Mouse (Mus musculus): ENCODE results near the gene Nlrx1. TPM values are rescaled to one million over a fixed set of nuclear protein-coding genes. Genes with fewer than 3 reads are reported as not detected.
A peak's percentile ranks its signal among the peaks of the same experiment; 100 is the strongest.
"Not testable (repeated sequence)": the region's sequence is repeated elsewhere in the genome, so short reads cannot be mapped to it uniquely, and the experiment has no call there.

Gene Nlrx1
- 10 to 100 TPM; 23.1 to 30.6 TPM for total RNA-seq (2021)
- long read RNA-seq, experiment 1, partial matches to known transcripts, result 17 of 29 reads
- long read RNA-seq, experiment 1, other reads (novel, unspliced or antisense), result 12 of 29 reads
- long read RNA-seq, experiment 2, partial matches to known transcripts, result 2 of 21 reads
- long read RNA-seq, experiment 2, other reads (novel, unspliced or antisense), result 19 of 21 reads

DNA sequence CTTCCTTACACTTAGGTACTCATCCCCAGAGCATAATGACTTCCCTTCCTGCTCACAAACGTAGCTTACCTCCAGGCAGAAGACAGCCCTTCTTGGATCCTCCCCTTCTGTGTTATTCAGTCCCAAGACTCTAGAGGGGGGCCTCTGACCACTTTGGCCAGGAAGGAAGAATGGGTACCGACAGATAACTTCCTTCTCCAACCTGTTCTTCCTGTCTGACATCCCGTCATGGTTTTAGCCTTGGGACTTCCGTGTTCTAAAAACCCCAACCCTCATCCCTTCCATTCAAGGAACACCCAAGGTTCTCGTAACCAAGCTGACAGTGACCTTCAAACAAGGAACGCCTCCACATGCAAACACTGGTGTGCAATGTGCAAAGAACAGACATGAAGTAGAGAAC lies at the start of gene Nlrx1:
Nlrx1 (minus strand) TSS at position 168 of the 400 bp plus-strand sequence.
- DNase-seq, result no peak

DNA sequence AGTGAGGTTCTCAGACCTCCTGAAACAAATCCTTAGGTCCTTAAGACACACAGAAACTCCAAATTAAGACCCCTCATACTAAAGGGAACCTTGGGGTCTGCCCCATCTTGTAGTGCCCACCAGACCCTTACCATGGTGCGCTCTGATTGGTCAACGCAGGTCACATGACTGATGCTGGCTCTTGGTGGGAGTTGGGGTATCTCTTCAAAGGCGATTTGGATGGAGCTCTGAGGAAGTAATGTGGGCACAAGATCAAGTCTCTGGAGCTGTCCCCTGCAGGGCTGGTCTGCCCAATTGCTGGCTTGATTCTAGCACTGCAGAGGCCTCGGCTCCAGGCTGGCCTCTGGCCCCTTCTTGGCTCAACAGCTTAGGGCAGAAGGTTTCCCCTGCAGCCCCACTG lies 49.1 kb upstream of the Nlrx1 start:
- no peak for DNase-seq

DNA sequence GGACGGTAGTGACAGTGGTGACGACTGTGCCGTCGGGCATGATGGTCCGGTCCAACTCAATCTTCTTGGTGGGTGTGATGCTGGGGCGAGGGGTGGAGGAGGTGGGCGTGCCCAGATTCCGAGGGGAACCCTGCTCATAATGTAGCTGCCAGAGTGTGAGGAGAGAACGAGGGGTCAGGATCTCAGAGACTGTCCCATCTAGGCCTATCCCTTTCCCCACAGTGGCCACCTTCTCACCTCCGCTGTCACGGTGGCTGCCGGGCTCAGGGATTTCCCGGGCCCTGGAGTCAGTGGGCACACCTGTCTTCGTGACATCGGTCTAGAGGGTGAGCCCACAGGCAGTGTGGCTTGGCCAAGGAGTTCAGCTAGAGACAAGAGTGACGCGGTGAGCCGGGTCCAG lies 46.5 kb upstream of the Nlrx1 start:
- no peak for DNase-seq

DNA sequence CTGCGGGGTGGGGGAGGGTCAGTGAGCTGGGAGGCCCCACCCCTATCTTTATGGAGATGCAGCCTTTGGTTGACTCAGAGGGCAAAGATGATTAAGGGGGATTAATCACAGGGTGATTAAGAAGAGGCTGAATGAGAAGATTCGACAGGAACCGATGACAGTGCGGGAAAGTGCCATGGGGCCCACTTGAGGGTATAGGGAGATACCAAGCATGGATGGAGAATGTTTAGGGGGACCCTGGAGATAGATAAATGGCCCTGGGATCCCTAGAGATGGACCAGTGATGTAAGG lies 45.8 kb upstream of the Nlrx1 start:
- DNase-seq, result no peak

DNA sequence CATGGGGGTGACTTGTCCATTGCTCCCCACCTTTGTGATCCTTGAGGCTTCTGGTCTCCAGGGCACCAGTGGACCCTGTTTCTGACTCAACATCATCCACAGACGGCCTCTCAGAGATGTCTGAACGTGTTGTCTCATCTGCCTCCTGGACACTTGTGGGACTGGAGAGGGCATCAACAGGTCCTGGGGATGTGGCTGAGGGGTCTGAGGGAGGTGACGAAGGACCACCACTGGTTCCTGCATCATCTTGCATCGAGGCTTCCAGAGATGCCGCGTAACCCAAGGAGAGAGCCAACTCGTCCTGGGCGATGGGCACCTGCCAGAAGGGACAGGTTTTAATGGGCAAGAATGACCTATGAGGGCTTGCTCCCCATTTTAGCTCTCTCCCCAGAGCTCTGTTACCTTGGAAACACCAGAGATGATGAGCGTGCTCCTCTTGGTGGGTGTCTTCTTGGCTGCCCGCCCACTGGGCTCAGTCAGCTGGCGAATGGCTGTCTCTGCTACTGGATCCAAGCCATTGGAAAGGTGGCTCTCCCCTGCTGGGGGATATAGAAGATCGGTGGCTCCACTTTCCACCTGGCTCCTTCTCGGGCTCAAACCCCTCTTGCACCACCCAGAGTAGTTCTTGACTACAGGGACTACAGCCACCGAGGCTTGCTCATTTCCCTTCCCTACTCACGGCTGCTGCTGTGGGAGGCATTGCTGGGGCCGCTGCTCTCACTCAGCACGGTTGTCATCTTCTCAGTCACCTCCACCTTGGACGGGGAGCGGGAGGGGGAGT lies 45.3 kb upstream of the Nlrx1 start:
- no peak for DNase-seq

DNA sequence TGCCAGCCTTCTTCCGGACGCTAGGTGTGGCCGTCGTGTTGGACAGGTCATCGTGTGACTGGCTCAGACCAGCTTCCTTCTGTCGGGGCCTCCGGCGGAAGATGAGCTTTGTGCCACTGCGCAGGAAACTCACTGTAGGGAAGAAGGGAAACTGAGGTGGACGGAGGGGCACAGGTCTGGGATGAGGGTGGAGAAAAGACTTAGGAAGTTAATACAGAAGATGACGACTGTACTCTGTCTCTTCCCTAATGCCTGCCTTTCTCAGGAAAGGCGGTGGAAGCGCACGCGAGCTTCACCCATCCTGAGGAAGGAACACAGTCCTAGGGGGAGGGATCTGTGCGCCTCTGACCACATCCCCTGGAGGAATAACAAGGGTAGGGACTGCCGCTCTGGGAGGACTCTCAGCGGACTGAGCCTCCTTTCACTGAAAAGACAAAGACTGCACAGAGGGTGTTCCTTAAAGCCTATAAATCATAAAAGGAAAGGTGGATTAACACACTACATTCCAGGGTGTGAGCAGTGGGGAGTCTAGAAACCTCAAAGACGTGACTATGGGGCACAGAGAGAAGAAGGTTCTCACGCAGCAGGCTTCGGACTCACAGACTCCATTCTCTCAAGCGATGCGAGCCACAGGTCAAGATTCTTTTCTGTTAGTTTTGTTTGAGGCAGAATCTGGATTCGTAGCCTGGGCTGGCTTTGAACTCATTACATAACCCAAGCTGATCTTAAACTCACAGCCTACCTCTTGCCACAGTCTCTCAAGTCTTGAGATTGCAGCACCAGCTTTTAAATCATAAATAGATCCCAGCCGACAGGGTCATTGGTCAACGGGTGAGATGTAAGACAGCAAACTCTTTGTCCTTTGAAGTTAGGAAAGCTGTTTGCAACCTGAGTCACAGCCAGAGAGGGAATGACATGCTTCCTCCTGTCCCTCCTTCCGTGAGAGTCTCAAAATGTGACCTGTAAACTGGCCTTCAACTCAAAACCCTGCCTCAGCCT lies 43.0 kb upstream of the Nlrx1 start:
- peak; percentile 28 for DNase-seq

DNA sequence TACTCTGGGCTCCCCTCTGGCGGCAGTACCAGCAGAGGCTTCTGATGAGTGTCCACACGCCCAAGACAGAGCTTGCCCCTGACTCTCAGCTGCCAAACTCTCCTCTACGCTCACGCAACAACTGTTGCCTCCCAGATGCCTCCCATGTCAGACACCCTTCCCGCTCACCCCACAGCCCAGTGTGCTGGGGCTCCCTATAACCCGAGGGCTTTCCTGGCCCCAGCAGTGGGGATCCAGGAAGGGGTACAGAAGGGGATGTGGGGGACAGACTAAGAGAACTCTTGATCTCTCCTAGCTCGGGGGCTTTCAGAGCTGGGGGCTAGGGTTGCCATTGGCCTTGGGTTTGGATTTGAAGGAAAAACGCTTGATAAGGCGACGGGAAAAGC lies 42.3 kb upstream of the Nlrx1 start:
- no peak for DNase-seq

DNA sequence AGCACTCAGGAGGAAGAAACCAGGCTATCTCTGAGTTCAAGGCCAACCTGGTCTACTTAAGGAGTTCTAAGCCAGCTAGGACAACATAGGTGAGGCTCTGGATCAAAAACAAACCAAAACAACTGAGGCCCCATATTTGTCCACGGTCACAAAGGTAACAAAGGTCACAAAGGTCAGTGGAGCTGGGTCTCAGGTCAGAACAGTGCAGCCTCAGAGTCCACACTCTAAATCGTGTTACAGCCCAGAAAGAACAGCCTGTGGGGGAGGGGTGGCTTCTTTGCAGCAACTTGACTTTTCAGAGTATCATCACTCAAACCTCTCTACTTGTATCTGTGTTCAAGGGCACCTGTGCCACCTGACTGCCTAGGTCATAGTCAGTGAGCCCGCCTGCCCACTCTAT lies 41.4 kb upstream of the Nlrx1 start:
- DNase-seq, result peak; percentile 30

DNA sequence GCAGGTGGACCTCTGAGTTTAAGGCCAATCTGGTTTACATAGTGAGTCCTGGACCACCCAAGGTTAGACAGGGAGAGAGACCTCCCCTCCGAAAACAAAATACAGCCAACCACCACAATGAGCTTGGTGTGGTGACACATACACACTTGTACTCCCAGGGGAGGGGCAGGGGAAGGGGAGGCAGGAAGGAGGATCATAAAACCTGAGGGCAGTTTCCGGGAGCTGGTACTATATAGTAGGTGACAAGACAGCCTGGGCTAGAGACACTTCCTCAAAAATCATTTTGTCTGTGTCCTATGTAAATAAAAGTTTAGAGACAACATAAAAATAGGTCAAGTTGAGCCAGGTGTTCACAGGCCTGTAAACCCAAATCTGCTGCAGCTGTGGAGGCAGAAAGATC lies 38.8 kb upstream of the Nlrx1 start:
- DNase-seq, result no peak

DNA sequence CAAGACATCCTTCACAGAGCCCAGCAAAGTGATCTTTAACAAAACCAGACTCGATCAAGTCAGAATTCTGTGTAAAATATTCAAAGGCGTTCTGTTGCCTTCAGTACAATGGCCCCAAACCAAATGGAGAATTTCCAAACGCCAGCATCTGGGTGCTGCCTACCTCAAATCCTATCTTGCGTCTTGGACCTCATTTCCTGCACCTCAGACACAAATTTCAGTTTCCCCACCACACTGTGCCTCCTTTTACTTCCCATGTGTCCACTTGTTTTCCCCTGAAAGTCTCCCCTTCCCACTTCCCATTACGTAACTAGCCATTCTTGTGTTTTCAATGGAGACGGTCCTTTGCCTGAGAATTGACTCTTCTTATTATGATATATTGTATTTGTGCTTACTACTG lies 38.1 kb upstream of the Nlrx1 start:
- DNase-seq, result no peak

DNA sequence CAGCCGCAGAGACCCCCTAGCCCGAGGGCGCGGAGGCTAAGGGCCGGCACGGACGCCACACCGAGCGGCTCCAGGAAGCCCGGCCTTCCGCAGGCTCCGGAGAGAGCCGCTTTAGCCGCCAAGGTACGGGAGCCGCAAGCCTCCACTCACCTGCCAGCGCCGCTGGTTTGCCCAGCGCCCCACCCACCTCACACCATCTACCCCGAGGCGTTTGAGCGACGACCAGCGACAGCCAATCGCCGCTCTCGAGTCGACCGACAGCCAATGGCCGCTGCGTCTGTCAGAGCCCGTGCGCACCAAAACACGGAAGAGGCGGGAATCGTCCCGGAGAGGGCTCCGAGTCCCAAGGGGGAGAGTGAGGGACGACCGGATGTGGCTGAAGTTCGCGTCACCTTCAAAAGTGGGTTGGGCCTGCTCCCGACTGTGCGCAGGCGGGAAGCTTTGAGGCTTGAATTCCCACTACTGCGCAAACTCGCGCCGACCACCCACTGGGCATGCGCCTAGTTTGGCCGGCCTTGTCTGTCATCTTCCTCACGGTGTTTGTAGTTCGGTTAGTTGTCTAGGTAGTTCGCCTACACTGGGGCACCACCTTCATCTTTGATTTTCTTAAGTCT lies 37.2 kb upstream of the Nlrx1 start, which contains the start of gene Hinfp:
Hinfp (minus strand) TSS at position 206 of the 614 bp plus-strand sequence.
- DNase-seq, result peak; percentile 99

DNA sequence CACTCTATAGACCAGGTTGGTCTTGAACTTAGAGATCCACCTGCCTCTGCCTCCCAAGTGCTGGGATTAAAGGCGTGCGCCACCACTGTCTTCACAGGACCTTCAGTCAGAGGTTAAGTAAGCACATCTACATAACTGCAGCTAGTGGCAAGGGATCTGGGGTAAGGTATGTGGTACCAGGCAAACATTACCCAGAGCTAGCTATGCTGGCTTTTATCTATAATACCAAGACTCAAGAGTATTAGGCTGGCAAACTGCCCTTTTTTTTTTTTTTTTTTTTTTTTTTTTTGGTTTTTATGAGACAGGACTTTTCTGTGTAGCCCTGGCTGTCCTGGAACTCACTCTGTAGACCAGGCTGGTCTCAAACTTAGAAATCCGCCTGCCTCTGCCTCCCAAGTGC lies 31.6 kb upstream of the Nlrx1 start:
- DNase-seq, result not testable (repeated sequence)

DNA sequence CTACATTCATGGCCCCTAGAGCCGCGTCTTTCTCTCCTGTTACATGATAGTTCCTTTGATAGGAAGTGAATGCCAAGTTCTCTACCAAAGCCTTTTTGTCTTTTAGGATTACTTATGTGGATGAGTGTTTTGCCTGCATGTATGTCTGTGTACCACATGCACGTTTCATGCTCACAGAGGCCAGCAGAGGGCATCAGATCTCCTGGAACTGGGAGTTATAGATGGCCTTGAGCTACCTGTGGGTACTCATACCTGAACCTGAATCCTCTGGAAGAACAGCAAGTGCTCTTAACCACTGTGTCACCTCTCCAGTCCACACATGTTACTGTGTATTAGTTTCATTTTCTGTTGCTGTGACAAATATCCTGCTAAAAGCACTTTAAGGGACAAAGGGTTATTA lies 24.1 kb upstream of the Nlrx1 start:
- peak; percentile 50 for DNase-seq

DNA sequence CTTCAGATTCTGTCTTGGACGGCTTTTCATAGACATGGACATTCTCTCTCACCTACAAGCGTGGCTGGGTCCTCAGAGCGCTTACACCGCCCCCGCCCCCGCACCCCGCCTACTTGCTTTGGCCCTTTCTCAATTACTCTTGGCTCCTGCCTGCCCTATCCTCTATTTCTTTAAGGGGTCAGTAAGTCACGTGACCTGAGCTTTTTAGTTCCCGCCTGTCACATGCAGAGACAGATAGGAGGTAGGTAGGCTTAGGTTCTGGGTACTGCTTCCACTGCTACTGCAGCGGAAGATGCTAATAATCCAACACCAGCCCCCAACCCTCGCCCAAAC lies 20.5 kb upstream of the Nlrx1 start:
- no peak for DNase-seq

DNA sequence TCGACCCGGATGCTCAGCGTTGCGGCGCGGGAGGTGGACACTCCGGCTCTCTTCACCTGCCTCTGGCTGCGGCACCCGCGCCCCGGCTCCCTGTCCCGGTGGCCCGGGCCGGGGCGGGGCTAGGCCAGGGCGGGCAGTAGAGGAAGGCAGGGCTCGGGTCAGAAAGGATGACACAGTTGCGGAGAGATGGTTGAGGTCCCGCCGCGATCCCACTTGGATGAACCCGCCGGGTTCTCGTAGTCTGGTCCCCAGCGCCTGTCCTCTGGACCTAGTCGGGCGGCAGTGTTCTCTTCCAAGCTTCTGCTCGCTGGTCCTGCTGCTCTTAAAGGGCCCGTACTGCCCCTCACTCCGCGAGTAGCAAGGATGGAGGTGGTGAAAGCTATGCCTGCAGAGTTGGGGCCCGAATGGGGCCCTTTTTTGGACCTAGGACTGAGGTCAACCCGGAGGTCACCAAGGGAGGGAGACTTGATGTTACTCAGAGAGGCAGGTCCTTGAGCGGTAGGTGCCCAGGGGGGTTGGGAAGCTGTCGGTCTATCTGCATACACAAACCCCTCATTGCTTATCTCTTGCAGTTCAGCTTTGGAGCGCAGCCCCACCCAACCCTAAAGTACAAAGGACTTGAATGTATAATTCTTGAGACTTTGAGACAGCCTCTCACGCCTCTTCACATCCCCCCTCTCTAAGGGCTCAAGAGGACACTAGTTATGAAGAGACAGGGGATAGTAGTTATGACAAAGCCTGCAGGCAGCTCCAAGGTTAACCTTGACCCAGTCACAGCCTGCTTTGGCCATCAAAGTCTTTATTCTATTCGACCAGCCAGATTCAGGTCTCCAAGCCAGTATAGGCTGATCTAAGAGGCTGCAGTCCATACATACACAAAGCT lies 19.9 kb upstream of the Nlrx1 start, which contains the start of gene Abcg4:
Abcg4 (minus strand) TSS at position 540 of the 883 bp plus-strand sequence.
- peak; percentile 58 for DNase-seq

DNA sequence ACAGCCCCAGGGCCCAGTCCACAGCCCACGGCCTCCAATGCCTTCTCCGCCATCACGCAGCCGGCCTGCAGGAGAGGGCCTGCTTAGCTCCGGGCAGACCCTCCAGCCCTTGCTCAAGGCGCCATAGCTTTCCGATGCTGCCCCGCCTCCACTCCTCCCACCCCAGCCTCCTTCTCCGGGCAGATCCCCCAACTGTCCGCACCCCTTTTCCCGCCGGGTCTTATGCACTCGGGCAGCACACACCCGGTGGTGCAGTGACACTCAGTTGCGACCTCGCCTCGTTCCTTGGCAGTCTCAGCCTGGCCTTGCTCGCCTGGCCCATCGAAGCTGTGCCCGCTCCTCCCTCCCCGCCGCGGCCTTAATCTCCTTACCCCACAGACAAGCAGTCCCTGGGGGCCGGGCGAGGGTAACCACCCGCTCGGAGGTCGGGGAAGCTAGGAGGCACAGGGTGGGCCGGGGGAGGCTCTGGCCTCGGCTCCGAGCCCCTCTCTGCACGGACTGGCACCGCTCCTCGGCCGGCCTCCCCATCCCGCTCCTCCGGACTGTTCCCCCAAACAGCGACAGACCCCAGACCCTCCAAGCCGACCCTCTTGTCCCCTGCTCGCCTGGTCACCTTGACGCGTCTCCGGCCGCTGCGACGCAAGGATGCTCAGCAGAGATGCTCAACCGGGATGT lies 19.1 kb upstream of the Nlrx1 start:
- peak; percentile 62 for DNase-seq

DNA sequence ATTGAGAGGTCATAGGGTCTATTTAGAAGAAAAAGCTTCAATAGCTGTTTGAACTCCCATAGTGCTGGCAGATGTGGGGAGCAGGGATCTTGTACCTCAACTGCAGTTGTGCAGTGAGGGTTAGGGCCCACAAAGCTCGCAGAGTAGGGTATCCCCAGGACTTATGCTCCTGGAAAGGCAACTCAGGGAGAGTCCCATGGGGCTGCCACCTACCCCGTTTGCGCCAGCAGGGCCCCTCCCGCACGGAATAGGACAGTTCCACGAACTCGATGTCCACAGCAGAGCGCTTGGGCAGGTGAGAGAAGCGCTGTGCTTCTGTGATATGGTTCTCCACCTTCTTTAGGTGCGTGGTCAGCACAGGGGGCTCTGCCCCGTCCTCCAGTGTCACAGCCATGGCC lies 18.6 kb upstream of the Nlrx1 start:
- DNase-seq, result peak; percentile 31

DNA sequence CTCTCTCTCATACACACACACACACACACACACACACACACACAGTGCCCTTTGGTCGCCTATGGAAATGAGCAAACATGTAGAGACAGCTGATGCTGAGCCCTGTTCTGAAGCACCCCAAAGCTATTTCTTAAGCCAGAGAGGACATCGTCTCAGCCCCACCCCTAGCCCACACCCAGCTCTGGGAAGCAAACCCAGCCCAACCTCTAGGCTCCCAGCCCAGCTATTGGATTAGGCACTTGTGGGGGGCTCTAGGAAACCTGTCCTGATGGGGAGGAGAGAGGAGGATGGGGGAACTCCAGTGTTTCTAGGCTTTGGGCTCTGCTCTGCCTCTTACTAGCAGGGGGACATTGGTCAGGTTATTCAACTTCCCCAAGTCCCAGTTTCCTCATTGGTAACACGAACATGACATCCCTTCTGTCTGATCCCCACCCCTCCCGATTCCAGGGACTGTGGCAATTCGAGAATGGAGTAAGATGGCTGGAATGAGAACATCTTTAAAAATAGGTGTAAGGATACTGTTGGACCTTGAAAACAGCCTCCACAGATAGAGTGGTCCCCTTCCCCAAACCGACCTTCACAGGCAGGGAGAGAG lies 18.0 kb upstream of the Nlrx1 start:
- peak; percentile 28 for DNase-seq

DNA sequence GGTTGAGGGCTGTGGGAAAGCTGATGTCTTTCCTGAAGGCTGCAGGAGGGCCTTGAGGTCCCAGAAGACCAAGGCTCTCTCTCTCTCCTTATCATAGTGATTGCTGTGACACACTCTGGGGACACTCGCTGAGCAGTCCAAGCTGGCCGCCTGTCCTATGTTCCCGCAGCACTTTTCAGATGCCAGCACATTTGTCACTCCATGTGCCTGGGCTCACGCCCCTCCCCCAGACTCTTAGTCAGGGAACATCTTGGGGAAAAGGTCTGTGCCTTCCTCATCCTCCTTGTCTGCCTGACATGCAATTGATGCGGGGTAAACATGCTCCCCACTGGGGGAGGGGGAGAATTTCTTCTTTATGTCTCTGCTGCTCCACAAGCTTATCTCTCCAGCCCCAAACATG lies 14.8 kb upstream of the Nlrx1 start:
- peak; percentile 58 for DNase-seq

DNA sequence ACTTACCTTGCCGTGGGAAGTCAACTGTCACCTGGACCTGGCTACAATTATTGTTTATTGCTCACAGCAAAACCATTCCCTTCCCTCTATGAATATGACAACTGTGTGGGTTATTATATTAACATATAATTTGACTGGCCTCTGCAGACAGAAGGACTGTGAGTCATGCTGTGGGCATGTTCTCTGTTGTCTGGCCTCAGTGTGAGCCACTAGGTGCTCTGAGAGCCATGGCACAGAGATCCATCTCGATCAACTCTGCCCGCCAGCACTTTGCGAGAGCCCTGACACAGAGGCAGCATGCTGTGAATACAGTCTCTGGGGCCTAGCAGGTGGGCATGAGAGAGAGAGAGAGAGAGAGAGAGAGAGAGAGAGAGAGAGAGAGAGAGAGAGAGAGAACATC lies 1.6 kb upstream of the Nlrx1 start:
- DNase-seq, result peak; percentile 41

DNA sequence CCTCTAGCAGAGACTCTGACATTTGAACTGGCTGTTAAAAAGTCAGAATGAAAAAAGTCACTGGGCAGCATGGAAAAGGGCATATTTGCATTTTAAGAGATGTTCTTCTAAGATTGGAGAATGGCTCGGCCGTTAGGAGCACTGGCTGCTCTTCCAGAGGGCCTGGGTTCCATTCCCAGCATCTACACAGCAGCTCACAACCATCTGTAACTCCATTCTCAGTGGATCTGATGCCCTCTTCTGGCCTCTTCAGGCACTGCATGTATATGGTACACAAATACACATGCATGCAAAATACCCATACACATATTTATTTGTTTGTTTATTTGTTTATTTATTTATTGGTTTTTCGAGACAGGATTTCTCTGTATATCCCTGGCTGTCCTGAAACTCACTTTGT lies 678 bp upstream of the Nlrx1 start:
- peak; percentile 49 for DNase-seq

Measured in adrenal gland, postnatal 10 days (tissue).